Mouse (Mus musculus) central nervous system, embryonic 14 days (tissue): ENCODE data around the gene Rtca. TPM values are rescaled to one million over a fixed set of nuclear protein-coding genes. Genes with fewer than 3 reads are reported as not detected.

Experiments used
- polyA plus RNA-seq: library from polyadenylated mRNA; depleted of rRNA; stranded (reverse); fragments of >200 nt; gene quantifications from 2 replicates; pipeline ENCODE4 v1.2.3, GENCODE M21; 2012; rRNA removed

Rtca gene
- polyA plus RNA-seq = 100 and 109 TPM in 2 replicates

DNA sequence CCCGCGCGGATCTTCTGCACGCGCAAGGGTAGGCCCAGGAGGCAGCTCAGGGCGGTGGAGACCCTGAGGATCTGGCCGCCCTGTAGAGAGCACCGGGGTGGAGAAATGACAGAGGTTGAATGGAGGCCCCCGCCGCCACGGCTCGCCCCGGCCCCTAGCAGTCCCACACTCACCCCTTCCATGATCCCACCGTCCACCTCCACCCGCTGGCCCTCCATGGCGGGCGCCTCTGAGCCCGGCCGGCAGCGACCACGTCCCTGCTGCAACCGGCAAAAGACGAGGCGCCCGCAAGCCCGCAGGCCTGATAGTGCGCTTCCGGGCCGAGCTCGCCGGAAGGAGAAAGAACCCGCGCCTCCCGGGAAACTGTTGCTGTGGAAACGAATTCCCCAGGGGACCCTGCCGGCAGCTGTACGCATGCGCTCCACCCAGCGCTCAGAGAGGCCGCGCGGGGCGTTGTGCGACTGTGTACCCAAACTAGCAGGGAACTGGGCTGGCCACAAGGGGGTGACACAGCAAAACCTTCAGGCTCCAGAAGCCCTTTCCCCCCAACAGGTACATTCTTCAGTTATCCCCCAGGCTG is at the start of gene Rtca:
TSS of gene Rtca (minus strand) at position 437 of the 580 bp plus-strand sequence.

GRCm38 (mm10) chr3:116512904-116513716 is 5.1 kb upstream of the Rtca start, which contains the start of gene Dbt:
Gene Dbt (plus strand): TSS chr3:116513070.

Other genes starting within 250 kb of the Rtca start
- 7.4 and 9.6 TPM in 2 replicates for gene Cdc14a, start 84.2 kb downstream of the Rtca start, polyA plus RNA-seq
- 15.7 and 16.7 TPM in 2 replicates for gene Dbt, start 4.9 kb upstream of the Rtca start, polyA plus RNA-seq
- gene Lrrc39, start 54.8 kb upstream of the Rtca start, polyA plus RNA-seq = 0.09 and 0.26 TPM in 2 replicates
- 12.2 and 14.1 TPM in 2 replicates for gene Sass6, start 86.8 kb upstream of the Rtca start, polyA plus RNA-seq
- 32.1 and 35.5 TPM in 2 replicates for gene Trmt13, start 106.4 kb upstream of the Rtca start, polyA plus RNA-seq
- 37.3 and 39.6 TPM in 2 replicates for gene Mfsd14a, start 154.5 kb upstream of the Rtca start, polyA plus RNA-seq
- not detected in 2 replicates for gene Gm43191, start 173.1 kb upstream of the Rtca start, polyA plus RNA-seq
- 10.7 and 12.1 TPM in 2 replicates for gene Slc35a3, start 204.6 kb upstream of the Rtca start, polyA plus RNA-seq